In genomic region chr3:42402716-42403115, GRCm38 (mm10) we compare ENCODE assay signal across 19 mouse cellular contexts.
DNase-seq lines count a peak whose midpoint lies in the region; ATAC-seq lines count a peak whose summit lies in the region.
"Had no signal": no experiment of that assay in that cellular context is flagged by ENCODE, and none has a peak within 500 bp of the region (broad histone marks: within the 10 kb centered on the region; RNA-seq: fewer than 3 reads in every experiment).

No protein-coding gene starts in this region.

- ATAC-seq in cerebellum, adult (ENCODE audit: insufficient number of reproducible peaks, low FRiP score, low TSS enrichment) = no peak
- ATAC-seq: forebrain, embryonic 13.5 days; forebrain, embryonic 16.5 days; hindbrain, embryonic 16.5 days; Patski had no signal

- DNase-seq in frontal cortex, adult 2 months (ENCODE audit: extremely low spot score in 1 of 2, low spot score in 1 of 2) = peak; percentile 5 to 53
- no peak for DNase-seq in frontal cortex, postnatal 36 days (ENCODE audit: low spot score in 2 of 2)
- peak; percentile 54 for DNase-seq in layer of hippocampus, adult 9-10 months (ENCODE audit: low spot score)
- DNase-seq in layer of hippocampus, postnatal 10 days (ENCODE audit: low spot score in 2 of 2) = no peak
- peak; percentile 67 for DNase-seq in brain, adult 2 months (ENCODE audit: low read depth, low spot score)
- DNase-seq in telencephalon, adult 2 months (ENCODE audit: low read depth, low spot score) = peak; percentile 49
- DNase-seq: adrenal gland, postnatal 14 days; B cell, adult 2 months; cerebellum, adult 18-20 months; cerebellum, adult 9-10 months; cerebellum, postnatal 14 days; gastrocnemius, adult 2 months; gastrocnemius, postnatal 14 days; heart, adult 11 months had no signal

Comparison
In these comparisons a context has a peak if more than half of its experiments do, and no peak if none do; other contexts are left out.
1. DNase-seq: peak in frontal cortex, adult 2 months (2 of 2), layer of hippocampus, adult 9-10 months (single experiment), brain, adult 2 months (single experiment) and telencephalon, adult 2 months (single experiment); none in frontal cortex, postnatal 36 days (0 of 2) and layer of hippocampus, postnatal 10 days (0 of 2).